Mouse (Mus musculus): ENCODE results near the gene Syp. TPM values are rescaled to one million over a fixed set of nuclear protein-coding genes. Genes with fewer than 3 reads are reported as not detected.

Gene Syp
- polyA plus RNA-seq, 1 experiment from 2014 or later = 106 TPM

DNA sequence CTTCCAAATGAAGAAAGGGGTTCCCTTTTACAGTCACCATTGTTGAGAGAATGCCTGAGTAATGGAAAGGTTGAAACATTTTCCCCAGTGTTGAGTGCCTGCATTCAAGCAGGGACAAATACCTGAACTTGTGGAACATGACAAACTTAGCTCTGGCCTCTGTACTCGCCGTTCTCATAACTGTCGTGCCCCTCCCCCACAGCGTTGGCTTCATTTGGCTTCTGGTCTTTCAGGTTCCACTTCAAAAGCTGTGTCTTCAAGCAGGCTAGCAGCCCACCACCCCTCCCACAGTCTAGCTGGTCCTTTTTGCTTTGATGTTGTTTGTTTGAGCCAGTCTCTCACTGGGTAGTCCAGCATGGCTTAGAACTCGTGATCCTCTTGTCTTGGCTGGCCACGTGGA lies 34.5 kb downstream of the Syp start:
- Histone ChIP-seq H3K4me1 (replicated peaks; ENCODE audit: control insufficient read depth, insufficient read depth, low read length) (no peaks in the 10 kb centered on the region), H3K27ac (no peak overlapping the region), H3K9me3 (ENCODE audit: control insufficient read depth, low read length) (no peaks in the 10 kb centered on the region), H3K27me3 (ENCODE audit: control insufficient read depth, insufficient read depth, low read length) (no peaks in the 10 kb centered on the region), H3K4me2 (replicated peaks) (no peak overlapping the region), H3K4me3 (replicated peaks; ENCODE audit: low read length) (no peak overlapping the region), H3K9ac (no peak overlapping the region), H3K36me3 (replicated peaks; ENCODE audit: control insufficient read depth, insufficient read depth) (no peaks in the 10 kb centered on the region)
- DNase-seq (ENCODE audit: low spot score) (no peak), ATAC-seq (ENCODE audit: low FRiP score) (no peak)
- WGBS = 54% methylated on average over 6 of the region's 6 CpGs

DNA sequence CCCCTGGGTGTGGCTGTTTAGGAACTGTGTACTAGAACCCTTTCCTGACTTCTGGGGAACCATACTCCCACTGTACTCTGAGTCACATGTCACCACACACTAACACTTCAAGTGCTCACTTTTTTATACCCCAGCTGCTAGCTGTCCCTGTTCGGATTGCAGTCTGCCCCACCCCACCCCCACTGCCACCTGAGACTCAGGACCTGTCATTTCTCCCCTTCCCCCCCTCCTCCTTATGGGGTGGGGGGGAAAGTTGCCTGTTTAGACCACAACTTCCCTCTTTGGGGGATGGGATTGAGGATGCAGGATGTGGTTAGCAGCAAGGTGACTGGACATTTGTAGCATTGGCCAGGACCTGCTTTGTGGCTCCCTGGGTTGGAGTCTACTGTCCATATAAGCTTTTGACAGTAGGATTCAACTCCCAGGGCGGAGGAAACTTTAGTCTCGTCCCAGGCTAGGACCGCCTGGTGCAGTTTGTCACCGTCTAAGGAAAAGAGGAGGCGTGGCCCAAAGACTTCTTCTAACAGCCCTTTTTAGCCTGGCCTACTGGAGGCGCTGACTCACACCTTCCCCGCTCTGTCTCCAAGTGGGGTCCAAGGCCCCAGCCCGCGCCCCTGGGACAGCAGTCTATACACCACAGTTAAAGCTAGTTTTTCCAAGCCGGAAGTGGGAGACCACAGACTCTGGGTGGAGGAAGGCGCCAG lies 35.5 kb downstream of the Syp start:
- 49% methylated on average over 12 of the region's 12 CpGs for WGBS
- H3K4me1 ChIP-seq (replicated peaks; ENCODE audit: control insufficient read depth, insufficient read depth, low read length) = no peaks in the 10 kb centered on the region
- no peak overlapping the region for H3K4me3 ChIP-seq (replicated peaks; ENCODE audit: low read length)
- no peaks in the 10 kb centered on the region for H3K36me3 ChIP-seq (replicated peaks; ENCODE audit: control insufficient read depth, insufficient read depth)
- ATAC-seq (ENCODE audit: low FRiP score) = no peak
- H3K4me2 ChIP-seq (replicated peaks) = peak overlapping the region; percentile 46; the same call in 1 of the 2 replicates
- H3K27ac ChIP-seq = no peak overlapping the region
- H3K27me3 ChIP-seq (ENCODE audit: control insufficient read depth, insufficient read depth, low read length) = no peaks in the 10 kb centered on the region
- no peak for DNase-seq (ENCODE audit: low spot score)
- no peaks in the 10 kb centered on the region for H3K9me3 ChIP-seq (ENCODE audit: control insufficient read depth, low read length)
- no peak overlapping the region for H3K9ac ChIP-seq

GRCm38 (mm10) chrX:7674284-7675000 lies 36.2 kb downstream of the Syp start:
- DNase-seq (ENCODE audit: low spot score) = no peak
- H3K36me3 ChIP-seq (replicated peaks; ENCODE audit: control insufficient read depth, insufficient read depth) = no peaks in the 10 kb centered on the region

DNA sequence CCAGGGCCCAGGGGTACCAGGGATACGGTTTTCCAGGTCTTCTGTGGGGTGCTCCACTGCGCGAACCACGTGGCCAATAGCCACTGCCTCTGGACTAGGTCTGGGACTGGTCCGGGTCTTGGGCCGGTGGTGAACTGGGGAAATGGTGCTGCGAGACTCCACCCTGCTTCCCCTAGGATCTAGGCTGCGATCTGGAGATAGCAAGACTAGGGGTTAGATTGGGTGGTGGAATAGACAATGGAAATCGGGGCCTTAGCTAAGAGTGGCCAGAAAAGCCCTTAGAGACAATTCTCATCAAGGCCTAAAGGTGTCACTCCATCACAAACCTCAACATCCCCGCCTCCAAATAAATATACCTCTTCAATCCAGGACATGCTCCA lies 36.7 kb downstream of the Syp start:
- Histone ChIP-seq H3K4me2 (replicated peaks) (peak overlapping the region; percentile 46), H3K27me3 (ENCODE audit: control insufficient read depth, insufficient read depth, low read length) (no peaks in the 10 kb centered on the region), H3K4me1 (replicated peaks; ENCODE audit: control insufficient read depth, insufficient read depth, low read length) (no peaks in the 10 kb centered on the region), H3K27ac (no peak overlapping the region), H3K9me3 (ENCODE audit: control insufficient read depth, low read length) (no peaks in the 10 kb centered on the region), H3K9ac (0 out of 2 replicates have a peak overlapping the region, but pooled peaks have one; percentile 16), H3K4me3 (replicated peaks; ENCODE audit: low read length) (peak overlapping the region; percentile 13; the same call in 1 of the 2 replicates), H3K36me3 (replicated peaks; ENCODE audit: control insufficient read depth, insufficient read depth) (no peaks in the 10 kb centered on the region)
- DNase-seq (ENCODE audit: low spot score) (no peak), ATAC-seq (ENCODE audit: low FRiP score) (no peak)
- WGBS = 44% methylated on average over 10 of the region's 10 CpGs

More at GRCm38 (mm10) chrX:7674284-7675000, 36.2 kb downstream of the Syp start:
- H3K4me1 ChIP-seq (replicated peaks; ENCODE audit: control insufficient read depth, insufficient read depth, low read length) = no peaks in the 10 kb centered on the region
- no peaks in the 10 kb centered on the region for H3K27me3 ChIP-seq (ENCODE audit: control insufficient read depth, insufficient read depth, low read length)
- 0 out of 2 replicates have a peak, but pooled peaks have one; percentile 26 for ATAC-seq (ENCODE audit: low FRiP score)
- 0 out of 2 replicates have a peak overlapping the region, but pooled peaks have one; percentile 16 for H3K9ac ChIP-seq
- peak overlapping the region; percentile 13 for H3K4me3 ChIP-seq (replicated peaks; ENCODE audit: low read length)
- H3K27ac ChIP-seq = no peak overlapping the region
- H3K4me2 ChIP-seq (replicated peaks) = peak overlapping the region; percentile 46
- WGBS = 35% methylated on average over 27 of the region's 28 CpGs
- H3K9me3 ChIP-seq (ENCODE audit: control insufficient read depth, low read length) = no peaks in the 10 kb centered on the region

GRCm38 (mm10) chrX:7678986-7679385 lies 40.7 kb downstream of the Syp start:
- no peak overlapping the region for H3K9ac ChIP-seq
- no peaks in the 10 kb centered on the region for H3K27me3 ChIP-seq (ENCODE audit: control insufficient read depth, insufficient read depth, low read length)
- 36% methylated on average over 3 of the region's 3 CpGs for WGBS
- no peaks in the 10 kb centered on the region for H3K4me1 ChIP-seq (replicated peaks; ENCODE audit: control insufficient read depth, insufficient read depth, low read length)
- H3K27ac ChIP-seq = no peak overlapping the region
- H3K9me3 ChIP-seq (ENCODE audit: control insufficient read depth, low read length) = no peaks in the 10 kb centered on the region
- no peak for DNase-seq (ENCODE audit: low spot score)
- ATAC-seq (ENCODE audit: low FRiP score) = no peak
- H3K4me3 ChIP-seq (replicated peaks; ENCODE audit: low read length) = no peak overlapping the region
- H3K36me3 ChIP-seq (replicated peaks; ENCODE audit: control insufficient read depth, insufficient read depth) = no peaks in the 10 kb centered on the region
- no peak overlapping the region for H3K4me2 ChIP-seq (replicated peaks)

GRCm38 (mm10) chrX:7679405-7680056 lies 41.3 kb downstream of the Syp start:
- Histone ChIP-seq H3K27me3 (ENCODE audit: control insufficient read depth, insufficient read depth, low read length) (no peaks in the 10 kb centered on the region), H3K4me3 (replicated peaks; ENCODE audit: low read length) (peak overlapping the region; percentile 18), H3K9me3 (ENCODE audit: control insufficient read depth, low read length) (no peaks in the 10 kb centered on the region), H3K4me1 (replicated peaks; ENCODE audit: control insufficient read depth, insufficient read depth, low read length) (no peaks in the 10 kb centered on the region), H3K27ac (no peak overlapping the region), H3K36me3 (replicated peaks; ENCODE audit: control insufficient read depth, insufficient read depth) (no peaks in the 10 kb centered on the region), H3K4me2 (replicated peaks) (peak overlapping the region; percentile 51), H3K9ac (peak overlapping the region; percentile 46; the same call in 1 of the 2 replicates)
- DNase-seq (ENCODE audit: low spot score) = peak; percentile 85
- 22% methylated on average over 26 of the region's 27 CpGs for WGBS
- ATAC-seq (ENCODE audit: low FRiP score) = peak; percentile 88

GRCm38 (mm10) chrX:7680057-7680412 lies 41.8 kb downstream of the Syp start:
- H3K27me3 ChIP-seq (ENCODE audit: control insufficient read depth, insufficient read depth, low read length) = no peaks in the 10 kb centered on the region
- H3K27ac ChIP-seq = no peak overlapping the region
- DNase-seq (ENCODE audit: low spot score) = no peak
- ATAC-seq (ENCODE audit: low FRiP score) = peak; percentile 40; the same call in 1 of the 2 replicates
- H3K9me3 ChIP-seq (ENCODE audit: control insufficient read depth, low read length) = no peaks in the 10 kb centered on the region
- WGBS = 24% methylated on average over 12 of the region's 12 CpGs
- H3K4me1 ChIP-seq (replicated peaks; ENCODE audit: control insufficient read depth, insufficient read depth, low read length) = no peaks in the 10 kb centered on the region
- H3K4me3 ChIP-seq (replicated peaks; ENCODE audit: low read length) = peak overlapping the region; percentile 18
- peak overlapping the region; percentile 46; the same call in 1 of the 2 replicates for H3K9ac ChIP-seq
- H3K4me2 ChIP-seq (replicated peaks) = peak overlapping the region; percentile 51
- H3K36me3 ChIP-seq (replicated peaks; ENCODE audit: control insufficient read depth, insufficient read depth) = no peaks in the 10 kb centered on the region

- 66% methylated on average over 14 of the region's 14 CpGs for WGBS
- ATAC-seq (ENCODE audit: low FRiP score) (no peak), DNase-seq (ENCODE audit: low spot score) (no peak)
- no peaks in the 10 kb centered on the region for H3K36me3 ChIP-seq (replicated peaks; ENCODE audit: control insufficient read depth, insufficient read depth)
- peak within 1 kb of the TSS; percentile 46; the same call in 1 of the 2 replicates for H3K9ac ChIP-seq
- H3K4me1 ChIP-seq (replicated peaks; ENCODE audit: control insufficient read depth, insufficient read depth, low read length) = no peaks in the 10 kb centered on the region
- H3K9me3 ChIP-seq (ENCODE audit: control insufficient read depth, low read length) = no peaks in the 10 kb centered on the region
- H3K27me3 ChIP-seq (ENCODE audit: control insufficient read depth, insufficient read depth, low read length) = no peaks in the 10 kb centered on the region
- H3K4me2 ChIP-seq (replicated peaks) = peak within 1 kb of the TSS; percentile 51
- H3K4me3 ChIP-seq (replicated peaks; ENCODE audit: low read length) = peak within 1 kb of the TSS; percentile 18
- no peak within 1 kb of the TSS for H3K27ac ChIP-seq
Measured at GRCm38 (mm10) chrX:7680864-7681263, 42.6 kb downstream of the Syp start, which contains the start of gene Magix. Gene Magix (minus strand): TSS chrX:7681251.

GRCm38 (mm10) chrX:7688321-7688720 lies 50.0 kb downstream of the Syp start:
- ATAC-seq (ENCODE audit: low FRiP score) (no peak), DNase-seq (ENCODE audit: low spot score) (no peak)
- H3K36me3 ChIP-seq (replicated peaks; ENCODE audit: control insufficient read depth, insufficient read depth) = no peaks in the 10 kb centered on the region
- no peaks in the 10 kb centered on the region for H3K27me3 ChIP-seq (ENCODE audit: control insufficient read depth, insufficient read depth, low read length)
- no peaks in the 10 kb centered on the region for H3K4me1 ChIP-seq (replicated peaks; ENCODE audit: control insufficient read depth, insufficient read depth, low read length)
- no peaks in the 10 kb centered on the region for H3K9me3 ChIP-seq (ENCODE audit: control insufficient read depth, low read length)
- no peak overlapping the region for H3K4me2 ChIP-seq (replicated peaks)
- H3K27ac ChIP-seq = no peak overlapping the region
- WGBS = 90% methylated on average over 2 of the region's 2 CpGs
- no peak overlapping the region for H3K4me3 ChIP-seq (replicated peaks; ENCODE audit: low read length)
- H3K9ac ChIP-seq = no peak overlapping the region
